Mouse (Mus musculus): ENCODE measurements at regions not wholly inside any gene's neighbourhood (a gene's known extent, or its start where the extent isn't known, plus 50 kb on each side); places are given as distances from the start of the nearest gene placed in this dataset.

- 78% methylated on average over 1 of the region's 1 CpGs for WGBS
- H3K36me3 ChIP-seq: no peaks in the 10 kb centered on the region
- H3K27me3 ChIP-seq (replicated peaks): no peaks in the 10 kb centered on the region
- no peak overlapping the region for H3K9ac ChIP-seq
- no peaks in the 10 kb centered on the region for H3K4me1 ChIP-seq (replicated peaks)
- H3K27ac ChIP-seq: no peak overlapping the region
- no peaks in the 10 kb centered on the region for H3K9me3 ChIP-seq
- no peak for ATAC-seq
- no peak overlapping the region for H3K4me2 ChIP-seq (replicated peaks)
- no peak overlapping the region for H3K4me3 ChIP-seq (replicated peaks)
Observed at GRCm38 (mm10) chr7:129906131-129906530, 314.5 kb downstream of the Wdr11 start.

- WGBS: 93% methylated on average over 5 of the region's 5 CpGs
- no peak overlapping the region for H3K9ac ChIP-seq
- no peaks in the 10 kb centered on the region for H3K36me3 ChIP-seq
- no peak overlapping the region for H3K27ac ChIP-seq
- no peaks in the 10 kb centered on the region for H3K9me3 ChIP-seq
- H3K4me1 ChIP-seq (replicated peaks): no peaks in the 10 kb centered on the region
- H3K27me3 ChIP-seq (replicated peaks): no peaks in the 10 kb centered on the region
- ATAC-seq: no peak
- H3K4me2 ChIP-seq (replicated peaks): no peak overlapping the region
- no peak overlapping the region for H3K4me3 ChIP-seq (replicated peaks)
Observed at GRCm38 (mm10) chr7:129908826-129909225, 317.2 kb downstream of the Wdr11 start.

GRCm38 (mm10) chr7:129909730-129910129 lies 318.1 kb downstream of the Wdr11 start:
- 80% methylated on average over 1 of the region's 1 CpGs for WGBS
- ATAC-seq: no peak
- Histone ChIP-seq H3K27me3 (replicated peaks) (no peaks in the 10 kb centered on the region), H3K4me3 (replicated peaks) (no peak overlapping the region), H3K9ac (no peak overlapping the region), H3K4me1 (replicated peaks) (no peaks in the 10 kb centered on the region), H3K27ac (no peak overlapping the region), H3K36me3 (no peaks in the 10 kb centered on the region), H3K9me3 (no peaks in the 10 kb centered on the region), H3K4me2 (replicated peaks) (no peak overlapping the region)

DNA sequence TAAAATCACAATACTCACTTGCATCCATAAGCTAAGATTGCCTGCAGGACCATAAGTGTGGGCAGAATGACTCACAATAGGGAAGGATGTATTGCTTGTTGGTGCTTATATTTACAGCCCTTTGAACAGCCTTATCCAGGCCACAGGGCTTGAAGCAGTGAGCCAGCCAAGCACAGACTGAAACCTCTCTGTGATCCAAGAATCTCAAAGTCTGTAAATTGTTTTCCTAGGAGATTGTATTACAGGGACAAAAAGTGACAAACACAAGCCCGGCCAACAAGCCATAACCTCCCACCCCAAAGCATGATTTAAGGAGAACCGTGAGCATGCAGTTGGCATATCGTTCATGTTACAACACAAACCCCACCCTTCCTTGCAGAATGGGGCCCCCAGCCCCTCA lies 319.2 kb downstream of the Wdr11 start:
- Histone ChIP-seq H3K4me3 (replicated peaks) (no peak overlapping the region), H3K27ac (no peak overlapping the region), H3K4me2 (replicated peaks) (no peak overlapping the region), H3K9ac (no peak overlapping the region), H3K36me3 (no peaks in the 10 kb centered on the region), H3K4me1 (replicated peaks) (no peaks in the 10 kb centered on the region), H3K9me3 (no peaks in the 10 kb centered on the region), H3K27me3 (replicated peaks) (no peaks in the 10 kb centered on the region)
- ATAC-seq: no peak
- 76% methylated on average over 3 of the region's 3 CpGs for WGBS

DNA sequence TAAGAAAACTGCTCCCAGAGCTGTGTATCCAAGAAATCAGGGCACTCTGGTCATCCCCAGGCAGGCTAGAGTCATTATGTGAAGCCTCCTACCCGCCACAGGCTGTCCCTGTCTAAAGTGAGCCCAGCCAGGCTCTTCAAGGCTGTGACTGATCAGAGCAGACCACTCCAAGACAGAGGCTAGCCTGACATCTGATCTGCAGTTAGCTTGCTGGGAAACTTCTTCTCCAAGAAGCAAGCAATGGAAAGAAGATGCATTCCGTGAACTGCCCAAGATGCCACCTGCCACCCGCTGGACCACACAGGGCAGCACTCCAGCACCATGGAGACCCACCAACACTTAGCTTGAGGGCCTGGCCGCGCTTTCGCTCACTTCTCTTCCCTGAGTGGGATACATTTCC lies 323.2 kb downstream of the Wdr11 start:
- H3K9ac ChIP-seq: no peak overlapping the region
- no peak for ATAC-seq
- H3K27ac ChIP-seq: no peak overlapping the region
- no peak overlapping the region for H3K4me2 ChIP-seq (replicated peaks)
- WGBS: 89% methylated on average over 6 of the region's 6 CpGs
- no peak overlapping the region for H3K4me3 ChIP-seq (replicated peaks)
- no peaks in the 10 kb centered on the region for H3K36me3 ChIP-seq
- H3K27me3 ChIP-seq (replicated peaks): no peaks in the 10 kb centered on the region
- H3K4me1 ChIP-seq (replicated peaks): no peaks in the 10 kb centered on the region
- no peaks in the 10 kb centered on the region for H3K9me3 ChIP-seq

GRCm38 (mm10) chr7:129918240-129919200 lies 326.9 kb downstream of the Wdr11 start:
- no peak overlapping the region for H3K4me2 ChIP-seq (replicated peaks)
- no peak overlapping the region for H3K27ac ChIP-seq
- H3K4me1 ChIP-seq (replicated peaks): 0 out of 2 replicates have a peak, but pooled peaks cover 3% of the 10 kb centered on the region
- H3K9me3 ChIP-seq: no peaks in the 10 kb centered on the region
- no peaks in the 10 kb centered on the region for H3K27me3 ChIP-seq (replicated peaks)
- ATAC-seq: no peak
- H3K9ac ChIP-seq: no peak overlapping the region
- no peak overlapping the region for H3K4me3 ChIP-seq (replicated peaks)
- 88% methylated on average over 18 of the region's 18 CpGs for WGBS
- H3K36me3 ChIP-seq: no peaks in the 10 kb centered on the region

DNA sequence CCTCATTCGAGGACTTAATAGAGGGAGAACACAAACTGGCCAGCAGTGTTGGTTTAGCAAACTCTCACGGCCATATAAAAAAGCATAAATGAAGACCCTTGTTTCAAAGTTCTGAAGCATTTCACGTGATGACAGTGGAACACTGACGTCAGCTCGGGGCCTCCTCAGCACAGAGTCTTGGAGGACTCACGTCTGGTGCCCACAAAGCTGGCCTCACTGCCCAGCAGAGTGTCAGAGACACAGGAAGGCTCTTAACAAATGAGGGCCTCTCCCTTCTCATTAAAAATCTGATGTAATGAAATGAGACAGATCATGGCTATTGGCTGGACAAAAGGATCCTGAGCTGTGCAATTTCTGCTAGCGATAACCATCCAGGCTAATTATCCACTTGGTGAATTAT lies 330.6 kb downstream of the Wdr11 start:
- Histone ChIP-seq H3K4me1 (replicated peaks) (0 out of 2 replicates have a peak, but pooled peaks cover 3% of the 10 kb centered on the region), H3K36me3 (no peaks in the 10 kb centered on the region), H3K27ac (no peak overlapping the region), H3K4me2 (replicated peaks) (no peak overlapping the region), H3K9ac (no peak overlapping the region), H3K4me3 (replicated peaks) (no peak overlapping the region), H3K27me3 (replicated peaks) (no peaks in the 10 kb centered on the region), H3K9me3 (no peaks in the 10 kb centered on the region)
- ATAC-seq: no peak
- 75% methylated on average over 7 of the region's 7 CpGs for WGBS

- H3K4me2 ChIP-seq (replicated peaks): no peak overlapping the region
- no peaks in the 10 kb centered on the region for H3K36me3 ChIP-seq
- 85% methylated on average over 6 of the region's 6 CpGs for WGBS
- no peak overlapping the region for H3K27ac ChIP-seq
- no peaks in the 10 kb centered on the region for H3K4me1 ChIP-seq (replicated peaks)
- H3K27me3 ChIP-seq (replicated peaks): no peaks in the 10 kb centered on the region
- no peaks in the 10 kb centered on the region for H3K9me3 ChIP-seq
- no peak for ATAC-seq
- no peak overlapping the region for H3K4me3 ChIP-seq (replicated peaks)
- no peak overlapping the region for H3K9ac ChIP-seq
Observed at GRCm38 (mm10) chr7:129936731-129937130, 345.1 kb downstream of the Wdr11 start.

DNA sequence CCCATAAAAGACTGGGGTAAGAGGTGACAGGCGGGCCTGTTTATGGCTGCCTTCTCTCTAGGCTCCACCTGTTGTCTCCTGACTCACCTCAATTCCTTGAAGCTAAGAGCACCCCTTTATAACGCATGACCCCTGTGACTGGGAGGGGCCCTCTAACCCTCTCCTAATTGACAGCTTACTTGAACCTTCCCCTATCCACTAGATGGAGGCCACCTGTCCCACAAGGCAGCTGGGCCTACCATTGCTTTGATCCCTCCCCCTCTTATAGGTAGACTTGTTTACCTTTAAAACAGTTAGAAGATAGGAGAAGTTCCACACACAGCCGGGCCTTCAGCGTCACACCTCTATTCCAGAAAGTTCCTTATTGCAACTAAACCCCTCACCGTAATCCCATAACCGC lies 346.1 kb downstream of the Wdr11 start:
- ATAC-seq: peak; percentile 95
- no peak overlapping the region for H3K27ac ChIP-seq
- H3K9me3 ChIP-seq: no peaks in the 10 kb centered on the region
- 61% methylated on average over 6 of the region's 6 CpGs for WGBS
- H3K36me3 ChIP-seq: no peaks in the 10 kb centered on the region
- H3K4me2 ChIP-seq (replicated peaks): no peak overlapping the region
- no peaks in the 10 kb centered on the region for H3K4me1 ChIP-seq (replicated peaks)
- H3K9ac ChIP-seq: no peak overlapping the region
- H3K27me3 ChIP-seq (replicated peaks): no peaks in the 10 kb centered on the region
- no peak overlapping the region for H3K4me3 ChIP-seq (replicated peaks)

GRCm38 (mm10) chr7:129938141-129938540 lies 346.5 kb downstream of the Wdr11 start:
- peak; percentile 81 for ATAC-seq
- Histone ChIP-seq H3K9me3 (no peaks in the 10 kb centered on the region), H3K27me3 (replicated peaks) (no peaks in the 10 kb centered on the region), H3K36me3 (no peaks in the 10 kb centered on the region), H3K4me1 (replicated peaks) (no peaks in the 10 kb centered on the region), H3K9ac (no peak overlapping the region), H3K27ac (no peak overlapping the region), H3K4me2 (replicated peaks) (no peak overlapping the region), H3K4me3 (replicated peaks) (no peak overlapping the region)
- 54% methylated on average over 10 of the region's 10 CpGs for WGBS

DNA sequence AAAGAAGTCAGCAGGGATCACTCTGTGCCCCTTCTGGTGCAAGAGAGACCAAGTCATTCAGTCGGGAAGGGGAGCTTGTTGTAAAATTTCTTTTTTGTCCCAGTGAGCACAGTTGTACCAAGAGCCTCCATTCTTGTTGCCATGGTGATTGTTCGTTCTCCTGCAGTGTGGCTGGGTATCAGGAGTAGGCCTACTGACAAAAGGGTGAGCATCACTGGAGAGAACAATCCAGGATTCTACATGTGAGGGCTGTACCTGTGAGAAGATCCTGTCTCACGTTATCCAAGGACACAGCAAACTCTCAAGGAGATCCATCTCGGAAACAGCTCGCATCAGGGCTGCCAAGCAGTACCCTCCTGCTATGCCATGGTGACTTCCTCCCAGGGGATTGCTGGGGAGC lies 347.6 kb downstream of the Wdr11 start:
- no peak overlapping the region for H3K4me3 ChIP-seq (replicated peaks)
- WGBS: 90% methylated on average over 5 of the region's 5 CpGs
- no peak overlapping the region for H3K27ac ChIP-seq
- no peaks in the 10 kb centered on the region for H3K4me1 ChIP-seq (replicated peaks)
- no peak overlapping the region for H3K9ac ChIP-seq
- H3K4me2 ChIP-seq (replicated peaks): no peak overlapping the region
- ATAC-seq: no peak
- H3K36me3 ChIP-seq: no peaks in the 10 kb centered on the region
- H3K9me3 ChIP-seq: no peaks in the 10 kb centered on the region
- no peaks in the 10 kb centered on the region for H3K27me3 ChIP-seq (replicated peaks)

GRCm38 (mm10) chr7:129941311-129942029 lies 349.8 kb downstream of the Wdr11 start:
- 52% methylated on average over 9 of the region's 9 CpGs for WGBS
- no peaks in the 10 kb centered on the region for H3K36me3 ChIP-seq
- H3K9me3 ChIP-seq: no peaks in the 10 kb centered on the region
- ATAC-seq: no peak
- H3K27ac ChIP-seq: no peak overlapping the region
- no peaks in the 10 kb centered on the region for H3K4me1 ChIP-seq (replicated peaks)
- H3K4me3 ChIP-seq (replicated peaks): no peak overlapping the region
- no peaks in the 10 kb centered on the region for H3K27me3 ChIP-seq (replicated peaks)
- no peak overlapping the region for H3K4me2 ChIP-seq (replicated peaks)
- no peak overlapping the region for H3K9ac ChIP-seq
